In the genomic region with DNA sequence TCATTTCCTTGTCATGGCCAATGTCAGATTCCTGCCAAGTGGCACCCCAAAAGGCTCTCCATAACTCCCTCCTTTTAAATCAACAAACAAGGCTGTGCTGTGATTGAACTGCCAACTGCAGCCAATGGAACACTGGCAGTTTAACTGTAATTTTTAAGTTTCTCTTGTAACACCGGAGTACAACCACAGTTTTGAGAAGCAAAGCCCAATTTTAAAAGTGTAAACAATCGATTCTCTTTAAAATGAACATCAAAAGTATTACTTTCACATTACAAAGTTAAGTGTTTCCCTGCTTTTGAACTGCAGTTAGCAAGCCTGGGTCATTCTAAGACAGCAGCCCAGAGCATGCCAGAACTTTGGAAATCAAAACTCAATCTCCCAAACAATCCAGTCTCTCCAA, we compare ENCODE assay signal across 21 mouse cellular contexts. TPM values are rescaled to one million over a fixed set of nuclear protein-coding genes. Genes with fewer than 3 reads are reported as not detected.
"Had no signal": no experiment of that assay in that cellular context is flagged by ENCODE, and none has a peak within 500 bp of the region (broad histone marks: within the 10 kb centered on the region; RNA-seq: fewer than 3 reads in every experiment).

Gene 1700029F12Rik, minus strand, starts transcription at position 101 of the 400 bp plus-strand sequence.

- DNase-seq: retina, postnatal 1 day; right cerebral cortex, adult 18-20 months; right cerebral cortex, postnatal 14 days; right cerebral cortex, postnatal 25 days; right cerebral cortex, postnatal 4 days; spleen, adult 18-20 months; thymus, adult 18-20 months; thymus, adult 2 months; thymus, postnatal 14 days; thymus, postnatal 25 days; thymus, postnatal 36 days; thymus, postnatal 4 days had no signal

- H3K4me3 ChIP-seq: neural tube, embryonic 12.5 days; neural tube, embryonic 13.5 days; neural tube, embryonic 15.5 days; stomach, embryonic 15.5 days had no signal

- H3K36me3 ChIP-seq: neural tube, embryonic 12.5 days; neural tube, embryonic 13.5 days; neural tube, embryonic 15.5 days; stomach, embryonic 15.5 days had no signal

- H3K9ac ChIP-seq: neural tube, embryonic 12.5 days; neural tube, embryonic 13.5 days; neural tube, embryonic 15.5 days; stomach, embryonic 15.5 days had no signal

- H3K27me3 ChIP-seq: neural tube, embryonic 12.5 days; neural tube, embryonic 13.5 days; neural tube, embryonic 15.5 days; stomach, embryonic 15.5 days had no signal

- H3K27ac ChIP-seq: neural tube, embryonic 12.5 days; neural tube, embryonic 13.5 days; neural tube, embryonic 15.5 days; stomach, embryonic 15.5 days; stomach, postnatal 0 days had no signal

- H3K4me1 ChIP-seq: neural tube, embryonic 12.5 days; neural tube, embryonic 13.5 days; neural tube, embryonic 15.5 days; stomach, embryonic 15.5 days had no signal

- H3K4me2 ChIP-seq: neural tube, embryonic 12.5 days; neural tube, embryonic 13.5 days; neural tube, embryonic 15.5 days; stomach, embryonic 15.5 days had no signal

- H3K9me3 ChIP-seq: neural tube, embryonic 12.5 days; neural tube, embryonic 13.5 days; neural tube, embryonic 15.5 days; stomach, embryonic 15.5 days had no signal

RNA-seq across cellular contexts. Expression of gene 1700029F12Rik, which starts in this region (rescaled TPM):
- total RNA-seq: neutrophil, adult 5-6 weeks had no signal
- polyA plus RNA-seq: neural tube, embryonic 12.5 days; neural tube, embryonic 13.5 days; neural tube, embryonic 14.5 days; neural tube, embryonic 15.5 days; stomach, embryonic 14.5 days; stomach, embryonic 15.5 days; stomach, embryonic 16.5 days; stomach, postnatal 0 days had no signal
